Mouse (Mus musculus): ENCODE measurements around the gene Cd2bp2.

Cd2bp2 gene

GRCm38 (mm10) chr7:127142214-127142613 is 53.6 kb downstream of the Cd2bp2 start:
- no peak for DNase-seq (ENCODE audit: low spot score in 2 of 2)
